Mouse (Mus musculus): ENCODE data around the gene Dph1. TPM values are rescaled to one million over a fixed set of nuclear protein-coding genes. Genes with fewer than 3 reads are reported as not detected.

Gene Dph1
- polyA plus RNA-seq, 1 experiment from 2014 or later = 16.6 TPM

GRCm38 (mm10) chr11:75199951-75200350 lies 8.9 kb upstream of the Dph1 start:
- Histone ChIP-seq H3K27ac (no peak overlapping the region), H3K9ac (no peak overlapping the region), H3K4me2 (no peak overlapping the region), H3K9me3 (no peaks in the 10 kb centered on the region), H3K36me3 (replicated peaks) (no peaks in the 10 kb centered on the region), H3K27me3 (peaks cover 57% of the 10 kb centered on the region), H3K4me1 (peaks cover 35% of the 10 kb centered on the region), H3K4me3 (replicated peaks) (no peak overlapping the region)
- ATAC-seq (ENCODE audit: low FRiP score) = no peak
- WGBS = 84% methylated on average over 5 of the region's 5 CpGs

- WGBS = 77% methylated on average over 4 of the region's 4 CpGs
- no peak overlapping the region for H3K4me3 ChIP-seq (replicated peaks)
- no peaks in the 10 kb centered on the region for H3K36me3 ChIP-seq (replicated peaks)
- no peak overlapping the region for H3K9ac ChIP-seq
- H3K27ac ChIP-seq = no peak overlapping the region
- no peaks in the 10 kb centered on the region for H3K9me3 ChIP-seq
- no peak overlapping the region for H3K4me2 ChIP-seq
- ATAC-seq (ENCODE audit: low FRiP score) = no peak
- H3K27me3 ChIP-seq = peaks cover 68% of the 10 kb centered on the region
- peaks cover 36% of the 10 kb centered on the region for H3K4me1 ChIP-seq
These were observed 7.8 kb upstream of the Dph1 start for GRCm38 (mm10) chr11:75198792-75199191.

GRCm38 (mm10) chr11:75197956-75198355 lies 6.9 kb upstream of the Dph1 start:
- WGBS = 41% methylated on average over 7 of the region's 7 CpGs
- no peaks in the 10 kb centered on the region for H3K9me3 ChIP-seq
- H3K4me1 ChIP-seq = peaks cover 41% of the 10 kb centered on the region
- no peak for ATAC-seq (ENCODE audit: low FRiP score)
- H3K27ac ChIP-seq = no peak overlapping the region
- no peak overlapping the region for H3K4me3 ChIP-seq (replicated peaks)
- no peak overlapping the region for H3K4me2 ChIP-seq
- H3K9ac ChIP-seq = no peak overlapping the region
- H3K36me3 ChIP-seq (replicated peaks) = no peaks in the 10 kb centered on the region
- peaks cover 77% of the 10 kb centered on the region for H3K27me3 ChIP-seq

- Histone ChIP-seq H3K36me3 (replicated peaks) (no peaks in the 10 kb centered on the region), H3K4me2 (no peak overlapping the region), H3K4me1 (peaks cover 40% of the 10 kb centered on the region), H3K27me3 (peaks cover 95% of the 10 kb centered on the region), H3K4me3 (replicated peaks) (no peak overlapping the region), H3K9me3 (no peaks in the 10 kb centered on the region), H3K9ac (no peak overlapping the region; the same call in 1 of the 2 replicates), H3K27ac (no peak overlapping the region)
- no peak for ATAC-seq (ENCODE audit: low FRiP score)
- WGBS = 44% methylated on average over 6 of the region's 6 CpGs
These were observed 5.1 kb upstream of the Dph1 start for GRCm38 (mm10) chr11:75196131-75196530.

GRCm38 (mm10) chr11:75194850-75195461 lies 3.9 kb upstream of the Dph1 start:
- Histone ChIP-seq H3K27me3 (peaks cover 90% of the 10 kb centered on the region), H3K36me3 (replicated peaks) (no peaks in the 10 kb centered on the region), H3K27ac (no peak overlapping the region), H3K4me3 (replicated peaks) (peak overlapping the region; percentile 49), H3K9me3 (no peaks in the 10 kb centered on the region), H3K4me1 (peaks cover 48% of the 10 kb centered on the region), H3K4me2 (peak overlapping the region; percentile 69), H3K9ac (peak overlapping the region; percentile 48)
- peak; percentile 28; the same call in 1 of the 2 replicates for ATAC-seq (ENCODE audit: low FRiP score)
- 1% methylated on average over 39 of the region's 39 CpGs for WGBS

- Histone ChIP-seq H3K36me3 (replicated peaks) (no peaks in the 10 kb centered on the region), H3K27ac (no peak overlapping the region), H3K4me2 (peak overlapping the region; percentile 69), H3K4me3 (replicated peaks) (peak overlapping the region; percentile 49), H3K9ac (peak overlapping the region; percentile 48), H3K27me3 (peaks cover 86% of the 10 kb centered on the region), H3K4me1 (peaks cover 55% of the 10 kb centered on the region), H3K9me3 (no peaks in the 10 kb centered on the region)
- WGBS = under 1% methylated on average over 52 of the region's 52 CpGs
- ATAC-seq (ENCODE audit: low FRiP score) = no peak
These were observed 3.2 kb upstream of the Dph1 start for GRCm38 (mm10) chr11:75194121-75194849.

- Histone ChIP-seq H3K9me3 (no peaks in the 10 kb centered on the region), H3K4me3 (replicated peaks) (peak within 1 kb of the TSS; percentile 49), H3K27ac (no peak within 1 kb of the TSS), H3K27me3 (peaks cover 78% of the 10 kb centered on the region), H3K9ac (peak within 1 kb of the TSS; percentile 48), H3K4me1 (peaks cover 58% of the 10 kb centered on the region), H3K36me3 (replicated peaks) (no peaks in the 10 kb centered on the region), H3K4me2 (peak within 1 kb of the TSS; percentile 69)
- WGBS = under 1% methylated on average over 84 of the region's 84 CpGs
- ATAC-seq (ENCODE audit: low FRiP score) = no peak
These were observed 2.4 kb upstream of the Dph1 start, which contains the start of gene Rtn4rl1 for GRCm38 (mm10) chr11:75193256-75194071. Rtn4rl1 (plus strand) TSS chr11:75193783.

GRCm38 (mm10) chr11:75192336-75193214 lies 1.5 kb upstream of the Dph1 start:
- no peaks in the 10 kb centered on the region for H3K36me3 ChIP-seq (replicated peaks)
- no peak overlapping the region for H3K27ac ChIP-seq
- H3K4me2 ChIP-seq = peak overlapping the region; percentile 69
- no peaks in the 10 kb centered on the region for H3K9me3 ChIP-seq
- no peak for ATAC-seq (ENCODE audit: low FRiP score)
- H3K4me3 ChIP-seq (replicated peaks) = peak overlapping the region; percentile 49
- H3K27me3 ChIP-seq = peaks cover 69% of the 10 kb centered on the region
- no peak overlapping the region for H3K9ac ChIP-seq
- H3K4me1 ChIP-seq = peaks cover 58% of the 10 kb centered on the region
- 24% methylated on average over 13 of the region's 13 CpGs for WGBS

- Histone ChIP-seq H3K4me3 (replicated peaks) (no peak overlapping the region), H3K27ac (no peak overlapping the region), H3K9ac (no peak overlapping the region), H3K4me1 (peaks cover 56% of the 10 kb centered on the region), H3K27me3 (peaks cover 63% of the 10 kb centered on the region), H3K4me2 (no peak overlapping the region), H3K9me3 (no peaks in the 10 kb centered on the region), H3K36me3 (replicated peaks) (no peaks in the 10 kb centered on the region)
- no peak for ATAC-seq (ENCODE audit: low FRiP score)
- 64% methylated on average over 6 of the region's 6 CpGs for WGBS
These were observed 800 bp upstream of the Dph1 start for GRCm38 (mm10) chr11:75191841-75192240.

- Histone ChIP-seq H3K27ac (no peak overlapping the region), H3K4me3 (replicated peaks) (peak overlapping the region; percentile 72)
These were observed 693 bp downstream of the Dph1 start for GRCm38 (mm10) chr11:75190371-75190724.

GRCm38 (mm10) chr11:75189713-75190370 lies 1.2 kb downstream of the Dph1 start:
- Histone ChIP-seq H3K27ac (no peak overlapping the region), H3K36me3 (replicated peaks) (no peaks in the 10 kb centered on the region), H3K4me2 (peak overlapping the region; percentile 93), H3K9me3 (no peaks in the 10 kb centered on the region), H3K27me3 (peaks cover 43% of the 10 kb centered on the region), H3K4me1 (peaks cover 46% of the 10 kb centered on the region), H3K4me3 (replicated peaks) (peak overlapping the region; percentile 72), H3K9ac (peak overlapping the region; percentile 70)
- under 1% methylated on average over 22 of the region's 22 CpGs for WGBS
- ATAC-seq (ENCODE audit: low FRiP score) = peak; percentile 34

More at GRCm38 (mm10) chr11:75190371-75190724, 693 bp downstream of the Dph1 start:
- Histone ChIP-seq H3K9ac (peak overlapping the region; percentile 70), H3K9me3 (no peaks in the 10 kb centered on the region), H3K36me3 (replicated peaks) (no peaks in the 10 kb centered on the region), H3K4me2 (peak overlapping the region; percentile 93), H3K27me3 (peaks cover 48% of the 10 kb centered on the region), H3K4me1 (peaks cover 47% of the 10 kb centered on the region)
- peak; percentile 83 for ATAC-seq (ENCODE audit: low FRiP score)
- under 1% methylated on average over 24 of the region's 24 CpGs for WGBS
